Mouse (Mus musculus) lung, postnatal 0 days (tissue): ENCODE measurements at regions not wholly inside any gene's neighbourhood (a gene's known extent, or its start where the extent isn't known, plus 50 kb on each side); places are given as distances from the start of the nearest gene placed in this dataset.
A peak's percentile ranks its signal among the peaks of the same experiment; 100 is the strongest.
"Not testable (repeated sequence)": the region's sequence is repeated elsewhere in the genome, so short reads cannot be mapped to it uniquely, and the experiment has no call there.

Source experiments
- CTCF ChIP-seq: IDR thresholded peaks from 2 replicates; pipeline ENCODE4 v1.5.1; 2016; ENCODE audit warnings: antibody characterized with exemption, mild to moderate bottlenecking
- EP300 ChIP-seq: IDR thresholded peaks from 2 replicates; pipeline ENCODE4 v1.6.1; 2016; ENCODE audit warnings: antibody characterized with exemption, mild to moderate bottlenecking, control low read depth

DNA sequence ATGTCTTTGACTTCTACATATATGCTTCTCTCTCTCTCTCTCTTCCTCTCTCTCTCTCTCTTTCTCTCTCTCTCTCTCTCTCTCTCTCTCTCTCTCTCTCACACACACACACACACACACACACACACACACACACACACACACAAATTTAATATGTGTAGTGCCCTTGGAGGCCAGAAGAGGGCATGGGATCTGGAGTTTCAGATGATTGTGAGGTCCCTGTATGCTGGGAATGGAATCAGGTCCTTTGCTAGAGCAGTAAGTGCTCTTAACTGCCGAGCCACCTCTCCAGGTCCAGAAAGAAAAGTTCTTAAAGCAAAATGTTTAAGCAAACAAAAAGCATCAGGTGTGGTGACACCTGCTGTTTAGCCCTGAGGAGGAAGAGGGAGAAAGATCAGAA lies 62.2 kb upstream of the Adgre5 start:
- peak; percentile 61 for TF ChIP-seq CTCF
- TF ChIP-seq EP300, result not testable (repeated sequence)
